Mouse (Mus musculus): ENCODE measurements around the gene Ccndbp1.
"Not testable (repeated sequence)": the region's sequence is repeated elsewhere in the genome, so short reads cannot be mapped to it uniquely, and the experiment has no call there.

The Ccndbp1 gene

DNA sequence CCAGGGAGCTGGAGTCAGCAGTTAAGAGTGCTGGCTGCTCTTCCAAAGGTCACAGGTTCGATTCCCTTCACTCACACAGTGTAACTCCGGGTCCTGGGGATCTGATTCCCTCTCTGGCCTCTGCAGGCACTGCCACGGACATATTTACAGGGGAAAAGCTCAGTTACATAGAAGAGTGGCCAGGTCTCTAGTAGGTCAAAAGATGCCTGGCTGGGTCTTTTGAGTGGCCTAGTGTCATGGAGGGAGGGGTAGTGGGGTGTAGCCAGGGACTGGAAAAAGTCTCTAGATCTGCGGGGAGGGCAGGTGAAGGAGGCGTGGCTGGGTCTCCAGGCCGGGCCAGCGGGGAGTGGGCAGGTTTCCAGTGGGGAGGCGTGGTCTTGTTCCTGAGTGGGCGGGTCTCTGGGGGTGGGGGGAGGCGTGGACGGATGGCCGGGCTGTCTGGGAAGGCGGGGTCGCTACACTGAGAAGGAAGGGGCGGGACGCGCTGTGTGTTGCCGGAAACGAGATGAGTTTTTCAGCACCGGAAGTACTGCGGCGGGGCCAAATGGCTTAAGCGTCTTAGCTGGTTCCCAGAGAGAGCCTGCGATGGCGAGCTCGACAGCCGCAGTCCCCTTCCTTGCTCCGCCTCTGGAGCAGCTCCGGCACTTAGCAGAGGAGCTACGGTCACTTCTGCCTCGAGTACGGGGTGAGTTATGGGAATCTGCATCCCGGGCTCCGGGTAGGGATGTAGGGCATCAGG is at the start of gene Ccndbp1:
Gene Ccndbp1 (plus strand): TSS at position 479 of the 739 bp plus-strand sequence.
- in situ Hi-C loops (cut with MboI, MseI), result no loop called here

DNA sequence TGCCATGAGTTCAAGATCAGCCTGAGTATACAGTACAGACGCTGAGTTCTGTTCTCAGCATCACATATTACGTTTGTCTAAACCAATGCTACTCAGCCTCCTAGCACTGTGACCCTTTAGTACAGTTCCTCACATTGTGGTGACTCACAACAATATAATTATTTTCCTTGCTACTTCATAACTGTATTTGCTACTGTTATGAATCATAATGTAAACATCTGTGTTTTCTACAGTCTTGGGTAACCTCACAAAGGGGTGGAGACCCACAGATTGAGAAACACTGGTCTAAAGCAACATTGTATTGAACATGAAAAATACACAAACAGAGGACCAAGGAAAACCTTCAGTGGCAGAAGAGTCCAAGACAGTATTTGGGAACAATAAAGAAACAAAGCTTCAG is 48.8 kb upstream of the Ccndbp1 start:
- in situ Hi-C loops (cut with MboI, MseI), result no loop called here

DNA sequence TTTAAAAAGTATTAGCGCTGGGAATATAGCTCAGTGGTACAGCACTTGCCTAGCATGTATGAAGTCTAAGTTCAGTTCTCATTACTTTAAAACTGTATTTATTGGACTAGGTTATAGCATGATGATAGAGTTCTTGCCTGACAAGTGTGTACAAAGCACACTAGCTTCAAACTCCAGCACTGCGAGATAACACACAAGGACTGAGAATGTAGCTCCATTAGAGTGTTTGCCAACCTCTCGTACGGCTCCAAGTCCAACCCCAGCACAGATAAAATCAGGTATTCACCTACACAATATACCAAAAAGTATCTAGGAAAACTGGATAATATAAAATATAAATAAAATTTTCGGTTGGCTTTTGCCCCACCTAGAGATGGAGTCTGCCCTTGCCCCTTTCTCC is 48.4 kb upstream of the Ccndbp1 start:
- in situ Hi-C loops (cut with MboI, MseI), result no loop called here

DNA sequence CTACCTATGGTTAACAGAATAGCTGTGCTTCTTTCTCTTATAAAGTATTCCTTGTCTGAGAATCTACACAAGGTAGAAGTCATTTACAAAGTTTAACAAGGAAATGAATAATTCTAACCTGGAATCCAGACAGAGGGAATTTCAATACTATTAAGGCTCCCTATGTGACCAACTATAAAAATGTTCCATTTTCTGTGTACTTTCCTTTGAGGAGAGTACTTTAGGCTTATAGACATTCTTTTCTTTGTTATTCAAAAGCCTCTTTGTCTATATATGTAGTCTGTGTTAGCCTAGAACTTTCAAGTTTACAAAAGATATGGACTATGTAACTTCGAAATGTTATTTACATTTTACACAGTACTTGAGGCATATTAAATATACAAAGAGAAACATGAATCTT is 47.9 kb upstream of the Ccndbp1 start:
- in situ Hi-C loops (cut with MboI, MseI), result no loop called here

DNA sequence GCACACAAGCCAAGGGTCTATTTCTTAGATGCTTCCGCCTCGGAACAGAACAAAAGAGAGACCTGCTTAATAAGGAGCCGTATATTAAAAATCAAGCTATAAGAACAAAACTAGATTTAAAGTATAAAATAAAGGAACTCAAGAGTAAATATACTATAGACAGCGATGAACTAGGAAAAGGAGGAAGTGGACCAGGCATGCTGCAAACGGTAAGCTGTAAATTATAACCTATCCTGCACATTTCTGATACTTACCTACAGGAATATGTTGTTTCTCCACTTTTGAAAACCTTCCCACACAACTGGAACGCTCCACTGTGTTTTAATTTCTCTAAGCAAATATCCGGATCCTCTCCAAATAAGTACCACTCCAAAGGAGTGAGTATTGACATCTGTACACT is 45.1 kb upstream of the Ccndbp1 start:
- in situ Hi-C loops (cut with MboI, MseI), result no loop called here

DNA sequence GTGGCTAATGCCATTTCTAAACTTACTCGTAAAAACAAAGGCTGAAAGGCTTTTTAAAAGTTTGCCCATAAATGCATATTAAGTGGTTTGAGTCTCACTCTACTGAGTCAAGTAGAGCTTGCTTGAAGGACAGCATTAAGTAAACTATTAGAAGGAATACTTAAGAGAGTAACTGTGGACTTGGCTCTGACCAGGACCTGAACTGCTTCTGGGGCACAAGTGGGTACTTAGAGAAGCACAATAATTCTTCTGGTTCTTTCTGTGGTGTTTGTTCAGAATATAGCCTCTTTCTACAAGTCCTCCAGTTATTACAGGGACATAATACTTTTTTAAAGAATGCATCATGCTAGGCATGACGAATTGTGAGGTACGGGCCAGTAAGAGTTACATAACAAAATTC is 42.7 kb upstream of the Ccndbp1 start:
- in situ Hi-C loops (cut with MboI, MseI), result no loop called here

DNA sequence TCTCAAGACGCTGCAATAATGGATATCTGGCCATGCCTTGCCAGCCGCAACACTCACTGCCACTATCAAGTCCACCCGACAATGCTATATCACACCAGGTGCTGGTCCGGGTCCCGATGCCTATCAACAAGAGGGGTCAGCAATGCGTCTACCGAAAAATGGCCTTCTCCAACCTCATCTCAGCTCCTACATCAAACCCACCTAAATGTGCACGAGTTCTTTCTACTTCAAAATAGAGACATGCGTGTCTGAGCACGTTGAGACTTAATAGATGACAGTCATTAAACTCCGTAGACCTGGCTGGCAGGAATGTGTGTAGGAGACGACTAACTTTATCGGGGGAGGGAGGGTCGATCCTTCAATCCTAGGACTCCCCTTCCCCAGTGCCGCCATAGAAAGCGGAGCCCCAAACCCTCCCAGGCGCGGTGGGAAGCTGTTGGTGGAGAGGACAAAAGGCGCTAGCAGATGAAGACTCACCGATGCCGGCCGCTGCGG is 38.1 kb upstream of the Ccndbp1 start:
- in situ Hi-C loops (cut with MboI, MseI), result no loop called here

DNA sequence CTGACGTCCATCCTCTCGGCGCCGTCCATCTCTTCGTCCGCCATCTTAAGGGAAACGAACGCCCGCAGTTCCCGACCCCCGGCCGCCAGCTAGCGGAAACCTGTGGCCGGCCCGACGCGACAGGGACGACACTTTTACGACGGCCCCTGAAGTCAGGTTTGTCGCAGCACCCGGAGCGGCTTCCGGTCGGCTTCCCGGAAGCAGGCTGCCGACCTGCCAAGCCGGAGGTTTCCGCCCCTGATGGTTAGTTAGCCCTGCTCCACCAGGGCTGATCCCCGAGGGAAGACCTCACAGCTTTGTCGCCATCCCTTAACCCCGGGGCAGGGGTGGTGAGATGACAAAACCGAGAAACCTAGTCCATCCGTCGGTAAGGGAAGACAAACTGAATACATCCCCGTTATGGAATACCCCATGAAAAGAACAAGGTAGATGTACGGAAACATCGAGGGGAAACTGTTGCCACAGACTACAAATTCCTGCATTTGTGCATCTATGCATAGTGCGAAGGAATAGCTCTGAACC is 37.6 kb upstream of the Ccndbp1 start, which contains the start of gene Ubr1:
Gene Ubr1 (minus strand): TSS at position 157 of the 522 bp plus-strand sequence.
- in situ Hi-C loops (cut with MboI, MseI), result no loop called here

DNA sequence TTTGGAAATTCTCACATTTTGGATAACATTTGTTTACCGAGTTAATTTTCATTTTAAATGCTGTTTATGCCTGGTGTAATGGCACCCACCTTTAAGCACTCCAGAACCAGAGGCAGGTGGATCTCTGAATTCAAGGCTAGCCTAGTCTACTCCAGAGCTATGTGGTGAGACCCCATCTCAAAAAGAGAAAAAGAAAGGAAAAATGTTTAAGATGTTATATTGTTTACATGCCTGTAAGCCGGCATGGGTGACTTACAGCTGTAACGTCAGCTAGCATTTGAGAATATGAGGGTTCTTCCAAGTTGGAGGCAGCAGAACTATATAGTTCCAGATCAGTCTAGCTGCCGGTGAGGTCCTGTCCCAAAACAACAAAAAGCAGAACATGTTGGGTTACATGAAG is 36.4 kb upstream of the Ccndbp1 start:
- in situ Hi-C loops (cut with MboI, MseI), result no loop called here

DNA sequence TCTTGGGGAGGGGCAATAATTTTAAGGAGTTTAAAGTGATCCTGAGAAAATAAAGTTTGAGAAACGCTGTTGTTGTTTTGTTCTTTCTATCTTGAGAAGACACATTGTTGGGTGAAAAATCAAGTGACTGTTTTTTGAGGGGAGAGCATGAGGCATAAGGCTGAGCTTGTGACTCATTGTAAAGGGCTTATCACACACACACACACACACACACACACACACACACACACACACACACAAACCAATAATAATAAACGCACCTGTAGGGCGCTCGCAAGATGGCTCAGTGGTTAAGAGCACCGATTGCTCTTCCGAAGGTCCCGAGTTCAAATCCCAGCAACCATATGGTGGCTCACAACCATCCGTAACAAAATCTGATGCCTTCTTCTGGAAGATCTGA is 35.9 kb upstream of the Ccndbp1 start:
- in situ Hi-C loops (cut with MboI, MseI), result not testable (repeated sequence)

DNA sequence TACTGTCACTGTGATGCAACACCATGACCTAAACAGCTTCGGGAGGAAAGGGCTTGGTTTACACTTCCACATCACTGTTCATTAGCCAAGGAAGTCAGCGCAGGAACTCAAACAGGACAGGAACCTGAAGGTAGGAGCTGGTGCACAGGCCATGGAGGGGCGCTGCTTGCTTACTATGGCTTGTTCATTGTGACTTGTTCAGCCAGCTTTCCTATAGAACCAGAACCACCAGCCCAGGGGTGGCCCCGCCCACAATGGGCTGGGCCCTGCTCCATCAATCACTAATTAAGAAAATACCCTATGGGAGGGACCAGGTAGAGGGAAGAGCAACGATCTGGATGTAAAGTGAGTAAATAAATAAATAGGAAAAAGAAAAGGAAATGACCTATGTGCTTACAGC is 35.2 kb upstream of the Ccndbp1 start:
- in situ Hi-C loops (cut with MboI, MseI), result no loop called here

DNA sequence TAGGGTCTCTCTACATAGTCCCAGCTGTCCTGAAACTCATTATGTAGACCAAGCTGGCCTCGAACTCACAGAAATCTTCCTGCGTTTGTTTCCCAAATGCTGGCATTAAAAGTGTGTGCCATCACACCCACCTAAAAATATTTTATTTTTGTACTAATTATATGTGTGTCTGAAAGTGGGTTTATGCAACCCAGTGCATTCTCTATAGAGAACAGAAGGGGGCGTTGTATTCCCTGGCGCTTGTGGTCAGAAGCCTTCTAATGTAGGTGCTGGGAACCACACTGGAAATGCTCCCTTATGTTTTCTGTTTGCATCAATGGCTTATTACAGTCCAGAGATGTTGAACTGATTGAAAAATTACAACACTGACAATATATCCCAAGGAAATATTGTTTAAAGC is 31.9 kb upstream of the Ccndbp1 start:
- in situ Hi-C loops (cut with MboI, MseI), result no loop called here

DNA sequence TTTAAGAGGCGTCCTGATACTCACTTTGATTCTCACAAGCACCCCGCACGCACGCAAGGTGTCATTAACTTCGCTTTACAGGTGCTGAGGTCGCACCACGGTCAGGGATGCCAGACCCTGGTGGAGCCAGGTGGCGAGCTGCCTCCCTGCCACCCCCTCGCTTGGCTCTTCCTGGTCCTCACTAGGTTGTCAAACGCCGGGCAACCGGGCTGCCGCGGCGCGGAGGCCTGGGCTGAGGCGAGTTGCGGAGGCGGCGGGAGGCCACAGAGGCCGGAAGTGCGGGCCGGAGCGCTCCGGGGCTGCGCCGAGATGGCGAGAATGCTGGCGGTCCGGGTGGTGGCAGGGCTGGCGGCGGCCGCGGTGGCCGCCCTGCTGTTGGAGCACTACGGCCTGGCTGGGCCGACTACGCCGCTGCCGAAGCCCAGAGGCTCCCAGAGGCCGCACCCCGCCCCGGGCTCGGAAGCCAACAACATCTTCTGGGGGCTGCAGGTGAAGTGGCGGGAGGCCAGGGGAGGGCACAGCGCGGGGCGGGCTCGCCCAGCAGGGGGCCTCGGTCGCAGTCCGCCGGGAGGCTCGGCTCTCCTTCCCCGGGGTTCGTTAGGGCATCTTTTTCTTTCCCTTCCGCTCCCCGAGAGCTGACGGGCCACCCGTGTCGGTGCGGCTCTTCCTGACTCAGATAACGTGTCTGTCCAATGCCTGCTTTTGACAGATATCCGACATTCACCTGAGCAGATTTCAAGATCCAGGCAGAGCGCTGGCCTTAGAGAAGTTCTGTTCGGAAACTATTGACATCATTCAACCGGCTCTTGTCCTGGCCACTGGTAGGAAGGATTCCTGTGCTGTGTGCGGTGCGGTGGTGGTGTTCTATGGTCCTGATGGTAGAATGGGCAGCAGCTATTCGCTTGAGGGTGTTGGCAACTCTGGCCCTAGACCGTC is 30.9 kb upstream of the Ccndbp1 start, which contains the start of gene Tmem62:
Gene Tmem62 (plus strand): TSS at position 28 of the 936 bp plus-strand sequence.
- in situ Hi-C loops (cut with MboI, MseI), result no loop called here

DNA sequence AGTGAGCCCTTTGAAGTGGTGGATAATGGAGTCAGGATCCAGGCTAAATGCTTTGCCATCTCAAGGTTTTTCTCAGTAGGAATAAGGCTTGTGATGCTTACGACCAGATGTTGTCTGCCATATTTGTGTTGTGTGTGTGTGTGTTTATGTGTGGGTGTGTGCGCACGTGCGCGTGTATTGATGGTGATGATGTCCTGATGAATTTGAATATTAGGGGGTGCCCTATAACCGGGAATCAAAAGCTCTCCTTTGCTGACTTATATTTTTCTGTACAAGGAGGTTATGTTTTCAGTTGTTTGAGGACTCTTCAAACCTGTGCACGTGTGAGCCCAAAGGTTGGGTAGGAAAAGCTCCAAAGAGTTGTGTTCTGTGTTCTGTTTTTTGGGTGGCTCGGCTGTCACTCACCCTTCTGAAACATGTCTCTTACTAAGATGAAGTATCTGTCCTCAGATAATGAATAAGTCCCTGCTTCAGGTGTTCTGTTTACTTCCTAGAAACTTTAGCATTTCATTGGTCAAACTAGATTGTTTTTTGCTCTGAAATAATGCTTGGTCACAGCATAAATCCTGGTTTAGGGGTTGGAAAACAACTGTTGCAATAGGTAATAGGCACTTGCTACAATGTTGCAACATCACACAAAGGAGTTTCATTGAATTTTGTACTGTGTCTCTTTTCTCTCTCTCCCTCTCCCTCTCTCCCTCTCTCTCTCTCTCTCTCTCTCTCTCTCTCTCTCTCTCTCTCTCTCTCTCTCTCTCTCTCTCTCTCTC is 30.1 kb upstream of the Ccndbp1 start:
- in situ Hi-C loops (cut with MboI, MseI), result no loop called here

DNA sequence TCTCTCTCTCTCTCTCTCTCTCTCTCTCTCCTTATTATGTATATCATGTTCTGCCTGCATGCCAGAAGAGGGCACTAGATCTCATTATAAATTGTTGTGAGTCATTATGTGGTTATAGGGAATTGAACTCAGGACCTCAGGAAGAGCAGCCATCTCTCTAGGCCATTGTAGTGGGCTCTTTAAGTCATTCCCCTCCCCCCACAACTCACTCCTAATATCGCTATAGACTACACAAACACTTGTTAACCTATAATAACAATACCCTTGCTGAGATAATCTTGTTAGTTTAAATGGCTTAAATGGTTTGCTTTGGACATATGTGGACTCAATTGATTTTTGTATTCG is 29.5 kb upstream of the Ccndbp1 start:
- in situ Hi-C loops (cut with MboI, MseI), result no loop called here

DNA sequence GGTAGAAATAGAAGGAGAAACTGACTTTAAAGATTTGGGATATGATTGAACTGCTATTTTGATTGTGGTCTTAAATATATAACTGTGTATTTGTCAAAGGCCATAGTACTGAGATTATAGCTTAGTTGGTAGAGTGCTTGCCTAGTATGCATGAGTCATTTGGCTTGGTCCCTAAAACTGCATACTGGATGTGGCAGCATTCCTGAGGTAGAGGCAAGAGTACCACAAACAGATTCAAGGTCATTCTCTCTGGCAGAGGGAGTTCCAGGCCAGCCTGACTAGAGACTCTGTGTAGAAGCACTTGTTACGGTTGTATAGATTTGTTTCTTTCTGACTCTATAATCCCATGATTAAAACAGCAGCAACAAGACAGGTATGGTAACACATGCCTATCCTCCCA is 28.4 kb upstream of the Ccndbp1 start:
- in situ Hi-C loops (cut with MboI, MseI), result no loop called here

DNA sequence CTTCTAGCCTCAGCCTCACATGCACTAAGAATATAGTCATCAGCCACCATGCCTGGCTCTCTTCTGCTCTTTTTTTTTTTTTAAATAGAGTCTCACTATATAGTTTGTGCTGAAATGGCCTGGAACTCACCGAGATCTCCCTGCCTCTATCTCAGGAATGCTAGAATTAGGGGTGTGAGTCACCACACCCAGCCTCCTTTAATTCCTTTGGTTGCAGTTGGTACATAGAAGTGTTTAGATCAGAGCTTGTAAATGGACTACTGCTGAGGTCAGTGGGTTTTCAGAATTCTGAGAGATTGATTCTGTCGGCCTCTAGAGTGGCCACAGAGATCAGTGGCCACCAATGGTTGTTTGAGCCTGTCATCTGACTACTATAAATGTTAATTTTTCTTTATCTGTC is 27.3 kb upstream of the Ccndbp1 start:
- in situ Hi-C loops (cut with MboI, MseI), result no loop called here

DNA sequence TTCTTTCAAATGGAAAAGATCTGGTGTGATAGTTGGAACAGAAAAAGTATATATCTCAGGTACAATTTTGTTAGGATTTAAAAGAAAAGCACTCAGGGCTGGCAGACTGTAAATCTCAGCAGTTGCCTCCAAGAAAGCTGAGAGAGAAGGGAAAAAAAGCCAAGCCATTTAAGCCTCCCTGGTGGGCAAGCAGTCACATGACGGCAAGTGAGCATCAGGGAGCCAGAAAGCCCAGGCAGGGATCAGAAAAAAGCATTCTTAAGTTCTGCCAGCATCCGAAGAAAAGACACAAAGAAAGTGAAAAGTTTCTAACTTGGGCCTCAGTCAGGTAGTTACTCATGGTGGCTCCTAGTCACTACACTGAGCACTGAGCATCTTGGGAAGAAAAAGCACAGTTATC is 24.6 kb upstream of the Ccndbp1 start:
- in situ Hi-C loops (cut with MboI, MseI), result no loop called here

DNA sequence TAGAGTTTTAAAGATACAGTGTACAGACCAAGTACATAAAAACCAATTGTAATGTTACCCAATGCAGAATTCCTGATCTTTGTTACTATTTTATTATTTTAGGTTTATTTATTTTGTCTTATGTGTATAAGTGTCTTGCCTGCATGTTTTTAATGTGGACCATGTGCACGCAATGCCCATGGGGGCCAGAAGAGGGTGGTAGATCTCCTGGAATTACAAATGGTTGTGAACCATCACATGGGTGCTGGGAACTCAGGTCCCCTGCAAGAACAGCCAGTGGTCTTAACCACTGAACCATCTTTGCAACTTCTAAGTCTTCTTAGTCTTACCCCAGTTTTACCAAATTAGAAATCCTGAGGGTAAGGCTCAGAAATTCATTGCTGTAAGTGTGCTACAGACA is 23.0 kb upstream of the Ccndbp1 start:
- in situ Hi-C loops (cut with MboI, MseI), result no loop called here

DNA sequence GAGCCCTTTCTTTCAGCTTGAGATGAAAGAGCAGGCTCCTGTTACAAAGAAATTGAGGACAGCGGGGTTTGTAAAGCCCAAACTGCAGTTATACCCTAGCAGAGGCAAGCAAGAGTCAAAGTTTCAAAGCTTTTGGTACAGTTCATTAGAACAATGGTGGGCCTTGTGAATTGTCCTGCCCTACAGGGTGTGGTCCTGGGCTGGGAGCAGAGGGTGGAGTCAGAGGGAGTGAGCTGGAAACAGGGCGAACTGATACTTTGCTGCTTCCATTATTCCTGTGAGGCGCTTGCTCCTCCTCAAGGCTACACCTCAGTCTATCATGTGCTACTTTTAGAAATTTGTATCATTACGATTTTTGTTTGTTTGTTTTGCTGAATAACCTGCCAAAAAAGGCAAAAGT is 17.0 kb upstream of the Ccndbp1 start:
- in situ Hi-C loops (cut with MboI, MseI), result no loop called here

DNA sequence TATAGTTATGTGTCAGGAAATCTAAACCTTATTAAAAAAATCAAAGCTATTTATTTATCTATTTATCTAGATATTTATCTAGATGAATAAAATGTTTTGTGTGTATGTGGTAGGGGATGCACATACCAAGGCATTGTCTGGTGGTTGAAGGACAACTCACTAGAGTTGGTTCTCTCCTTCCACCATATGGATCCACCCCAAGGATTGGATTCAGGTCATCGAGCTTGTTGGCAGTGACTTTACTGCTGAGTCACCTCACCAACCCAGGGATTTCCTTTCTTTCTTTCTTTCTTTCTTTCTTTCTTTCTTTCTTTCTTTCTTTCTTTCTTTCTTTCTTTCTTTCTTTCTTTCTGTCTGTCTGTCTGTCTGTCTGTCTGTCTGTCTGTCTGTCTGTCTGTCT is 11.6 kb upstream of the Ccndbp1 start:
- in situ Hi-C loops (cut with MboI, MseI), result not testable (repeated sequence)

DNA sequence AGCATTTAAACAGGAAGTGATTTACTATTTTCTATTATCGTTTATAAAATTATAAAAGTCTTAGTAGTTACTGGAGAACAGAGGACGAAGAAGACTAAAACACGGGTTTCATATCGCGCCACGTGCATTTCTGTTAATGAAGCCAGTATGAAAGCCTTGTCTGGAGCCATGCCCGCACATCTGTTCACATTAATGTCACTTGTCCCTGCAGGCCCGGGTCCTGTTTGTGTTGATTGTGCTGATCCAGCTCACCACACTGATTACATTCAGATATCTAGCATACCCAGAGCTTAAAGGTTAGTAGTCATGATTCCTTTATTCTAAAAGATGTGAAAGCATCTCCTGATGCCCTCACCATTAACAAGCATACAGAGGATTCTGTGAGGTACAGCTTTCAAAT is 9.3 kb upstream of the Ccndbp1 start:
- in situ Hi-C loops (cut with MboI, MseI), result no loop called here

Data from T-helper 1 cell (primary cell).